Mouse (Mus musculus): ENCODE measurements around the gene Gm13279. TPM values are rescaled to one million over a fixed set of nuclear protein-coding genes. Genes with fewer than 3 reads are reported as not detected.

Gm13279 gene
- not detected for total RNA-seq (2023)

GRCm38 (mm10) chr4:88797097-88797496, at the start of gene Gm13279:
TSS of gene Gm13279 (plus strand) at chr4:88797397.

DNA sequence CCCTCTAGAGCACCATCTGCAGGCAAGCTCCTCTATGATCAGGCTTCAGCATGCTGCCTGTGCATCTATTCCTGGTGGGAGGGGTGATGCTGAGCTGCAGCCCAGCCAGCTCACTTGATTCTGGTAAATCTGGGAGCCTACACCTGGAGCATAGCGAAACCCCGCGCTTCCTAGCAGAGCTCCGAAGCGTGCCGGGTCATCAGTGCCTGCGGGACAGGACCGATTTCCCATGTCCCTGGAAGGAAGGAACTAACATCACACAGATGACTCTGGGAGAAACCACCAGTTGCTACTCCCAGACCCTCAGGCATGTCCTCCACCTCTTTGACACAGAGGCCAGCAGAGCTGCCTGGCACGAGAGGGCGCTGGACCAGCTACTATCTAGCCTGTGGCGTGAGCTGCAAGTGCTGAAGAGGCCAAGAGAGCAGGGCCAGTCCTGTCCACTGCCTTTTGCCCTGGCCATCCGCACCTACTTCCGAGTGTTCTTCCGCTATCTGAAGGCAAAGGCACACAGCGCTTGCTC, 42.3 kb upstream of the Gm13279 start, which contains the start of gene Gm13271:
Gene Gm13271, plus strand, starts transcription at position 51 of the 523 bp plus-strand sequence.

GRCm38 (mm10) chr4:88759610-88760268, 37.5 kb upstream of the Gm13279 start, which contains the start of gene Gm13283:
TSS of gene Gm13283 (plus strand) at chr4:88760119.

GRCm38 (mm10) chr4:88773534-88773933, 23.7 kb upstream of the Gm13279 start, which contains the start of gene Gm13290:
TSS of gene Gm13290 (plus strand) at chr4:88773834.

GRCm38 (mm10) chr4:88776622-88777021, 20.6 kb upstream of the Gm13279 start, which contains the start of gene Gm13289:
TSS of gene Gm13289 (plus strand) at chr4:88776922.

DNA sequence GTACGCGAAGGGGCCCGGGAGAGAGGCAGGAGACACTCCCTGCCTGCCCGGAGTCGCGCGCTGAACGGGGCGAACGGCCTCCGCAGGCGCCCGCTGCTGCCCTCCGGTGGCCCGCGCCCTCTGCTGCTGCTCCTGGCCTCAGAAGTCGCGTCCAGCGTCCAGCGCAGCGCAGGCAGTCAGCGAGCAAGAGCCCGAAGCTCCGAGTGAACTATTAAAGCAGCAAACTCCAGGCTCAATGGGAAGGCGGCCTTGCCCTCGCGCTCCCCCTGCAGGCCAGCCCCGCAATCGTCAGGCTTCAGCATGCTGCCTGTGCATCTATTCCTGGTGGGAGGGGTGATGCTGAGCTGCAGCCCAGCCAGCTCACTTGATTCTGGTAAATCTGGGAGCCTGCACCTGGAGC, 17.6 kb upstream of the Gm13279 start, which contains the start of gene Gm13272:
Gene Gm13272, plus strand, starts transcription at position 301 of the 400 bp plus-strand sequence.

DNA sequence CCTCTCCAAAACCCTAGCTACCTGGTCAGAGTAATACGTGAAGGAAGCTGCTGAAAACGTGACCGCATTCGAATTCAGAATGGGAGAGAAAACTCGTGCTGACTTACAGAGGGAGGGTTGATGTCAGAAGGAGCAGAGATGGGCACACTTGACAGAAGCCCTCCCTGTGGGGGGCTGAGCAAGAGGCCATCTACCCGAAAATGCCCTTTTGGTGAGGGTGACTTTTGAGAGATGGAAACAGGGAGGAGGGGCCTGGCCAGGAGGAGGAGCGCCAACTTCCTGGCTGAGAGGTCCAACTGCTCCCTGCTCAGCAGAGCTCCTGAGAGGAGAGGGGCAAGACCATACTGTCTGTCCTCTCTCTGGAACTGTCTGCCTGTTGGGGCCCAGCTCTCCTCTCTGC, 15.4 kb upstream of the Gm13279 start, which contains the start of gene Ifnz:
Gene Ifnz, plus strand, starts transcription at position 301 of the 400 bp plus-strand sequence.

DNA sequence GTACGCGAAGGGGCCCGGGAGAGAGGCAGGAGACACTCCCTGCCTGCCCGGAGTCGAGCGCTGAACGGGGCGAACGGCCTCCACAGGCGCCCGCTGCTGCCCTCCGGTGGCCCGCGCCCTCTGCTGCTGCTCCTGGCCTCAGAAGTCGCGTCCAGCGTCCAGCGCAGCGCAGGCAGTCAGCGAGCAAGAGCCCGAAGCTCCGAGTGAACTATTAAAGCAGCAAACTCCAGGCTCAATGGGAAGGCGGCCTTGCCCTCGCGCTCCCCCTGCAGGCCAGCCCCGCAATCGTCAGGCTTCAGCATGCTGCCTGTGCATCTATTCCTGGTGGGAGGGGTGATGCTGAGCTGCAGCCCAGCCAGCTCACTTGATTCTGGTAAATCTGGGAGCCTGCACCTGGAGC, 11.8 kb upstream of the Gm13279 start, which contains the start of gene Gm13276:
Gene Gm13276, plus strand, starts transcription at position 301 of the 400 bp plus-strand sequence.

DNA sequence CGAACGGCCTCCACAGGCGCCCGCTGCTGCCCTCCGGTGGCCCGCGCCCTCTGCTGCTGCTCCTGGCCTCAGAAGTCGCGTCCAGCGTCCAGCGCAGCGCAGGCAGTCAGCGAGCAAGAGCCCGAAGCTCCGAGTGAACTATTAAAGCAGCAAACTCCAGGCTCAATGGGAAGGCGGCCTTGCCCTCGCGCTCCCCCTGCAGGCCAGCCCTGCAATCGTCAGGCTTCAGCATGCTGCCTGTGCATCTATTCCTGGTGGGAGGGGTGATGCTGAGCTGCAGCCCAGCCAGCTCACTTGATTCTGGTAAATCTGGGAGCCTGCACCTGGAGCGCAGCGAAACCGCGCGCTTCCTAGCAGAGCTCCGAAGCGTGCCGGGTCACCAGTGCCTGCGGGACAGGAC, 8.8 kb upstream of the Gm13279 start, which contains the start of gene Gm13277:
Gene Gm13277, plus strand, starts transcription at position 231 of the 400 bp plus-strand sequence.

GRCm38 (mm10) chr4:88791250-88791649, 5.9 kb upstream of the Gm13279 start, which contains the start of gene Gm13278:
TSS of gene Gm13278 (plus strand) at chr4:88791550.

GRCm38 (mm10) chr4:88793936-88794675, 3.1 kb upstream of the Gm13279 start, which contains the start of gene Gm13275:
TSS of gene Gm13275 (plus strand) at chr4:88794487.

GRCm38 (mm10) chr4:88799365-88799764, 2.2 kb downstream of the Gm13279 start, which contains the start of gene Gm13285:
TSS of gene Gm13285 (plus strand) at chr4:88799665.

DNA sequence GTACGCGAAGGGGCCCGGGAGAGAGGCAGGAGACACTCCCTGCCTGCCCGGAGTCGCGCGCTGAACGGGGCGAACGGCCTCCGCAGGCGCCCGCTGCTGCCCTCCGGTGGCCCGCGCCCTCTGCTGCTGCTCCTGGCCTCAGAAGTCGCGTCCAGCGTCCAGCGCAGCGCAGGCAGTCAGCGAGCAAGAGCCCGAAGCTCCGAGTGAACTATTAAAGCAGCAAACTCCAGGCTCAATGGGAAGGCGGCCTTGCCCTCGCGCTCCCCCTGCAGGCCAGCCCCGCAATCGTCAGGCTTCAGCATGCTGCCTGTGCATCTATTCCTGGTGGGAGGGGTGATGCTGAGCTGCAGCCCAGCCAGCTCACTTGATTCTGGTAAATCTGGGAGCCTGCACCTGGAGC, 5.8 kb downstream of the Gm13279 start, which contains the start of gene Gm13287:
Gene Gm13287, plus strand, starts transcription at position 301 of the 400 bp plus-strand sequence.

DNA sequence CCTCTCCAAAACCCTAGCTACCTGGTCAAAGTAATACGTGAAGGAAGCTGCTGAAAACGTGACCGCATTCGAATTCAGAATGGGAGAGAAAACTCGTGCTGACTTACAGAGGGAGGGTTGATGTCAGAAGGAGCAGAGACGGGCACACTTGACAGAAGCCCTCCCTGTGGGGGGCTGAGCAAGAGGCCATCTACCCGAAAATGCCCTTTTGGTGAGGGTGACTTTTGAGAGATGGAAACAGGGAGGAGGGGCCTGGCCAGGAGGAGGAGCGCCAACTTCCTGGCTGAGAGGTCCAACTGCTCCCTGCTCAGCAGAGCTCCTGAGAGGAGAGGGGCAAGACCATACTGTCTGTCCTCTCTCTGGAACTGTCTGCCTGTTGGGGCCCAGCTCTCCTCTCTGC, 8.0 kb downstream of the Gm13279 start, which contains the start of gene Gm13288:
Gene Gm13288, plus strand, starts transcription at position 301 of the 400 bp plus-strand sequence.

GRCm38 (mm10) chr4:88815928-88816327, 18.7 kb downstream of the Gm13279 start, which contains the start of gene Ifna7:
TSS of gene Ifna7 (plus strand) at chr4:88816228.

GRCm38 (mm10) chr4:88819659-88820058, 22.5 kb downstream of the Gm13279 start, which contains the start of gene Ifna11:
TSS of gene Ifna11 (plus strand) at chr4:88819959.

DNA sequence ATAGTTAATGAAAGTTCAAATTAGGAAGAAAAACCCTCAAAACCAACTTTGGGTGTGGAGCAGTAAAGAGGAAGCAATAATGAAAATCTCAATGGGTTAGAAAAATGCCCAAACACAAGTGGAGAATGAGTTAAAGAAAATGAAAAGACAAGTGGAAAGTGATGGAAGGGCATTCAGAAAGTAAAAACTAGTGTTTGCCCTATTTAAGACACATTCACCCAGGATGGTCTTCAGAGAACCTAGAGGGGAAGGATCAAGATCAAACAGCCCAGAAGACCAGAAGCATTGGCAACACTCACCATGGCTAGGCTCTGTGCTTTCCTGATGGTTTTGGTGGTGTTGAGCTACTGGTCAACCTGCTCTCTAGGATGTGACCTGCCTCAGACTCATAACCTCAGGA, 29.9 kb downstream of the Gm13279 start, which contains the start of gene Ifna6:
Gene Ifna6, plus strand, starts transcription at position 301 of the 400 bp plus-strand sequence.

GRCm38 (mm10) chr4:88835225-88835624, 38.0 kb downstream of the Gm13279 start, which contains the start of gene Ifna5:
TSS of gene Ifna5 (plus strand) at chr4:88835525.

DNA sequence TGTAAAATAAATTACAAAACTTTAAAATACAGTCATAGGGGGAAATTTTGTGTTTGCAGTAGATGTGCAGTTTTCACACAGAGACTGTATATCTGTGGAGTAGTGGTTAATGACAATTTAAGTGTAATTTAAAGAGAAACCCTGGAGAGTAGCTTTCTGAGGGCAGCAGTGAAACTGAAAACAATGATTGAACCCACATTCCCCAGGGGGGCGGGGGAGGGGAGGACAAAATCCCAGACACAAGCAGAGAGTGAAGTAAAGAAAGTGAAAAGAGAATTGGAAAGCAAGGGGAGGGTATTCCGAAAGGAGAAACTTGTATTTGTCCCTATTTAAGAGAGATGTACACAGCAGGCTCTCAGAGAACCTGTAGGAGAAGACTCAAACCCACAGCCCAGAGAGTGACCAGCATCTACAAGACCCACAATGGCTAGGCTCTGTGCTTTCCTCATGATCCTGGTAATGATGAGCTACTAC, 44.3 kb downstream of the Gm13279 start, which contains the start of gene Ifna4:
Gene Ifna4, plus strand, starts transcription at position 424 of the 474 bp plus-strand sequence.

Measured in CD8-positive naive resting alpha-beta T cell, adult 57 days (primary cell).